Mouse (Mus musculus): ENCODE measurements around the gene Tmem254a. TPM values are rescaled to one million over a fixed set of nuclear protein-coding genes. Genes with fewer than 3 reads are reported as not detected.

Tmem254a gene
- 1 to 10 TPM; 1.4 to 2.5 TPM for total RNA-seq (2023)

GRCm38 (mm10) chr14:25927562-25927881 is at the start of gene Tmem254a:
Gene Tmem254a, minus strand, starts transcription at chr14:25927672.

GRCm38 (mm10) chr14:25938004-25938403 is 10.5 kb upstream of the Tmem254a start, which contains the start of gene Cphx1:
Gene Cphx1, plus strand, starts transcription at chr14:25938304.

GRCm38 (mm10) chr14:25903000-25903399 is 24.5 kb downstream of the Tmem254a start, which contains the start of gene Plac9a:
Gene Plac9a, minus strand, starts transcription at chr14:25903100.

Other genes with a start within 250 kb of the Tmem254a start
- gene Ppif, start 233.5 kb downstream of the Tmem254a start, total RNA-seq (2023): 10 to 100 TPM; 12.2 to 12.9 TPM
- 10 to 100 TPM; 13.1 to 15.4 TPM for gene Zcchc24, start 158.6 kb downstream of the Tmem254a start, total RNA-seq (2023)
- 100 to 1,000 TPM; 347 to 380 TPM for gene Anxa11, start 85.5 kb downstream of the Tmem254a start, total RNA-seq (2023)
- gene Plac9a, start 24.6 kb downstream of the Tmem254a start, total RNA-seq (2023): not detected
- not detected for gene Cphx1, start 10.6 kb upstream of the Tmem254a start, total RNA-seq (2023)
- gene Duxbl1, start 50.9 kb upstream of the Tmem254a start, total RNA-seq (2023): not detected
- not detected for gene Gm9780, start 115.0 kb upstream of the Tmem254a start, total RNA-seq (2023)
- gene Tmem254c, start 139.7 kb upstream of the Tmem254a start, total RNA-seq (2023): 1 to 10 TPM; 5.0 to 9.3 TPM
- gene Cphx2, start 153.8 kb upstream of the Tmem254a start, total RNA-seq (2023): not detected
- gene Cphx3, start 154.6 kb upstream of the Tmem254a start, total RNA-seq (2023): not detected
- not detected for gene Duxbl2, start 190.7 kb upstream of the Tmem254a start, total RNA-seq (2023)